Mouse (Mus musculus) right cerebral cortex, adult 2 months (tissue): ENCODE measurements around the gene Ppp1r12c.

Source experiments
- DNase-seq, 2 experiments: peaks; one replicate each; pipeline ENCODE4 v3.0.0; 2021 to 2022; ENCODE audit warnings: low spot score in 2 of 2

Ppp1r12c gene

DNA sequence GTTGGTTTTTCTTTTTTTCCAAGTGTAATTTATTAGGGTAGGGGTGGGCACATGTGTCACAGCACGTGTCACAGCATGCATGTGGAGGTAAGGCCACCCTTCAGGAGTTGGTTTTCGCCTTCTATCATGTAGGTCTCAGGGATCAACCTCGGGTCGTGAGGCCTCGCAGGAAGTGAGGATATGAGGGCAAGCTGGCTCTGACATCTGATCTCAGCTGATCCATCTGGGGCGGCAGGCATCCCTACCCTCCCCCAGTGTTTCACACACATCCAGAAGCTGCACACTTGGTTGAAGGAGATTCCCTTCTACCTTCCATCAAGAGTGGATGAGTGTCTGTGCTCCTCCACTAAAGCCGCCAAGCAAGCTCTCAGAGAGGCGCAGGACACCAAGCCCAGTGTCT lies 69.5 kb downstream of the Ppp1r12c start:
- no peak for DNase-seq

DNA sequence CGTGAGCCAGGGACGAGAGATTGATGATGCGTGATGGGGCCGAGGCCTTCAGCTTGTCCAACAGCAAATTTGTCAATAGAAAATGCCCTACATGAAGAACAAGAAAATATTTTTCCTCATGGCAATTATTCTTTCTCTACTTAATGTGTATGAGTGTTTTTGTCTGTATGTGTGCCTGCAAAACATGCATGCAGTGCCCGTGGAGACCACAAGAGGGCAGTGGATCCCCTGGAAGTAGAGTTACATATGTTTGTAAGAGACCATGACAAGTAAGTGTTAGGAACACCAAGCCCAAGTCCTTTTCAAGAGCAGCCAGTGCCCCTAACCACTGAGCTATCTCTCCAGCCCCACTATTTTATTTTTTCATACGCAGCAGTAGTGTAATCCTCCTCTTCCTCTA lies 69.9 kb downstream of the Ppp1r12c start:
- DNase-seq, result peak; percentile 59 to 64
